Mouse (Mus musculus): ENCODE results near the gene Gabbr1.

The Gabbr1 gene

DNA sequence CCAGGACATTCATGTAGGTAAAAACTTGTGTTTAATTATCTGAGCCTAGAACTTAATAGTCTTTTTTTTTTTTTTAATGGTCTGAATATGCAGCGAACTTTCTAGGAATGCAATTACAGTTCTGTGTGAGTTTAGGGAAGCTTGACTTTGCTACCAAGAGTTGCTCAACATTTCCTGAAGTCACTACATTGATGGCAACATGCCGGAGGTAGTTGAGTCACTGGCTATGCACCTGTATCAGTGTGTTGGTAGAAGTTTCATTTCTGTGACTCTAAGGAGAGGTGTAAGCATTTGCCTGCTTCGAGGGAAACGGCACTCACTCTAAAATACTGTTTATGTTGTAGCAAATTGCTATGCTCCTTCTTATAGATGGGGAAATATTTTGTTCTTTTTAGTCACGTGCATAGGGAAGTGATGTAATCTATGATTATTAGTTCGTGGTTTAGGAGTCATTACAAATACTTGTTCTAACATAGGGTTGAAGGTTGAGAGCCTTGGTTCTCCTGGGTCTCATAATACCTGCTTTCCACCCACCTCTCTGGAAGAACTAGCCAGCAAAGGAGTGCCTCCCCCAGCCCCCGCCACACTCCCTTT lies 1.0 kb upstream of the Gabbr1 start:
- DNase-seq (ENCODE audit: low read depth) = no peak

DNA sequence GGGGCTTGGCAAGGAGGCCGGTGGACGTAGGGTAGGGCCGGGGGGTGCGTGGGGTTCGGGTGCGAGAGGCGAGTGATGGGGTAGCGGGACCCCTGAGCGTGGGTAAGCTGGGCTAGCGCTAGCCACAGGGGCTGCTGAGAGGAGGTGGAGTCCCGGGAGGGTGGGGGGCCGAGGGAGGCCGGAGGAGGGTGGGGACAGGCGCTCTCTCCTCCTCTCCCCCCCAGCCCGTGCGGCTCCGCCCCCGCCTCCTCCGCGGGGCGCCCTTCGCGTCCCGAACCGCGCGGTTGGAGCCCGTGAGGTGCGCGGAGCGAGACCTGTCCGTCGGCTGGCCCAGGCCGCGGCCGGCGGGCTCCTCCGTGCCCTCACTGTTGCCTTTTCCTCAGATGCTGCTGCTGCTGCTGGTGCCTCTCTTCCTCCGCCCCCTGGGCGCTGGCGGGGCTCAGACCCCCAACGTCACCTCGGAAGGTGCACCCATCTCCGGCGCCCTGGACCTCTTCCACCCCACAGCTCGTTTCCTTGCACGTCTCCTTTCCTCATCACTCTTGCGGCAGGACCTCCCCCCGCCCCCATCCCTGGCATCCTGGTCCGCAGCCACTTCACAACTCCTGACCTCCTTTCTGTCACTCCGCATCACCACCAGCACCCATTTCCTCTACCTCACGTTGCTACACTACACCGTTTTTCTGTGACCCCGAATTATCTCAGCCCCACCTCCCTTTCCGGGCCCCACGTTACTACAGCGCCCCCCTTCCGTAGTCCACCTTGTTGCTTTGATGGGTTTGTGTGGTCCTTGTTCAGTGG lies 746 bp downstream of the Gabbr1 start:
- DNase-seq (ENCODE audit: low read depth) = no peak

DNA sequence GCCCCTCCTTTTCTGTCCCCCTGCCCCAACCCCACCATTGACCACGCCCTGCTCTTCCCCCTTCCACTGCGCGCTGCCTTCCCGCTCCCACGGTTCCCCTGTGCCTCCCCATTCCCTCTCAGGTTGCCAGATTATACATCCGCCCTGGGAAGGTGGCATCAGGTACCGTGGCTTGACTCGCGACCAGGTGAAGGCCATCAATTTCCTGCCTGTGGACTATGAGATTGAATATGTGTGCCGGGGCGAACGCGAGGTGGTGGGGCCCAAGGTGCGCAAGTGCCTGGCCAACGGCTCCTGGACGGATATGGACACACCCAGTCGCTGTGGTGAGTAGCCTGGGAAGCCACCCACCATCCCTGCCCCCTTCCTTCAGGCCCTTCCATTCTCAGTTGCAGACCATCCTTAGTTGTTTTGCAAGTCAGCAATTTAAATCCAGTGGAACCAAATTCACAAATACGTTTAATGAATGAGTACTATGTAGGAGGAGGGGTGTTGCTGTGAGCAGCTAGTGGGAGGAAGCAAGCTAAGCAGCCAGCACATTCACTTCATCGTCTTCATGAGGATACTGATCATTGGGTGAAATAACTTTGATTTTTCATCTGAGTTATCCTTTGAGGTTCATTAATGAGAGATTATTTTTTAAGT lies 1.7 kb downstream of the Gabbr1 start:
- no peak for DNase-seq (ENCODE audit: low read depth)

DNA sequence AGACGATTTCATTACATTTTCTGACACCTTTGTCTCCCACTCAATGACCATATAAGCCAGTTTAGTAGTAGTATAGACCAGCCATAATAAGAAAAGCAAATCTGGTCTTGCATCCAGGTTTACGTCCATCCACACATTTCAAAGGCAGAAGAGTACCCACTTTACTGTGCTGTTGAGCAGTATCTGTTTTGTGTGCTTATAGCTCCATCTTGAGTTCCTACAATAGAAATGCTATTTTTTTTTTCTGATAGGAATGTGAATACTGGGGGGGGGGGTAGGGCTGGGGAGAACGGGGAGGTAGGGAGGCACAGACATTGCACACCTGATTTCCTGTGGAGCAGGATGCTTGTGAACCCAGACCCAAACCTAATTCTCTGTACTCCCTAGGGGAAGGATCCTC lies 2.2 kb downstream of the Gabbr1 start:
- DNase-seq (ENCODE audit: low read depth) = no peak

DNA sequence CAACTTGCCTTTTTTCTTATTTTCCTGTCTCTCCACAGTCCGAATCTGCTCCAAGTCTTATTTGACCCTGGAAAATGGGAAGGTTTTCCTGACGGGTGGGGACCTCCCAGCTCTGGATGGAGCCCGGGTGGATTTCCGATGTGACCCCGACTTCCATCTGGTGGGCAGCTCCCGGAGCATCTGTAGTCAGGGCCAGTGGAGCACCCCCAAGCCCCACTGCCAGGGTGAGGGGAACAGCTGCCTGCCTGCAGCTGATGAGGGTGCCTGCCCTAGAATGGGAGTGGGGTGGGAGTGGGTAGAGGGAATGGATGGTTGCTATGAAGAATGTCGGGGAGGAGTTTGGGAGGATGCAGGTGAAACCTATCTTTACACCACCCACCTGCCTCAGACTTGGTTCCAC lies 2.6 kb downstream of the Gabbr1 start:
- no peak for DNase-seq (ENCODE audit: low read depth)

DNA sequence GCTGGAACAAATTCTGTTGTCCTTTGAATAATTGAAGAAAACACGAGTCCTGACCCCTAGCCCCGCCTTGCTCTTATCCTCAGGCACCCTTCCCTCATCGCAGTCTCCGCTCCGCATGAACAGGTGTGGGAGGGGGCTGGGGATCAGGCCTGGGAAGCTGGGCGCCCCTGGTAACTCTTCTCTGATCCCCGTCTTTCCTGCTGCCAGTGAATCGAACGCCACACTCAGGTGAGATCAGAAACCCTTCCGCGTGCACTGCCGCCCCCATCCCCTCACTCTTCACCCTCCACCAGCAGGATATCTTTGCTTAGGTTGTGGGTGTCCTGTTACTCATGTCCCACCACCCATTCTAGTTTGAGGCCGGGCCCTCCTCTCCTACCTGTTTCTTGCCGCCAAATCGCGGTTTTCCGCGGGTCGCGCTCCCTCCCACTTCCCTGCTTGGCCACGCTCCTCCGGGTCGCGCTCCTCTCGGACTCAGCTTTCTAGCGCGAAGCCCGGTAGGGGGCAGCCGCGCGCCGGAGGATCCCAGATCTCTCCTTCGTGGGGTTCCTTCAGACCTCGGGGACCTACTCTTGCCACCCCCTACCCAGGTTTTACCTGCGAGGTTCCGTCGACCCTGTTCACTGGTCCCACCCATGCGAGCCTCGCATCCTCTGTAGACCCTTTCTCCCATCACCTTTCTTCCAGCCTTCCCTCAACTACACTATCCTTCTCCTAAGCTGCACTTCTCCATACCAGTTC lies 4.0 kb downstream of the Gabbr1 start:
- no peak for DNase-seq (ENCODE audit: low read depth)

DNA sequence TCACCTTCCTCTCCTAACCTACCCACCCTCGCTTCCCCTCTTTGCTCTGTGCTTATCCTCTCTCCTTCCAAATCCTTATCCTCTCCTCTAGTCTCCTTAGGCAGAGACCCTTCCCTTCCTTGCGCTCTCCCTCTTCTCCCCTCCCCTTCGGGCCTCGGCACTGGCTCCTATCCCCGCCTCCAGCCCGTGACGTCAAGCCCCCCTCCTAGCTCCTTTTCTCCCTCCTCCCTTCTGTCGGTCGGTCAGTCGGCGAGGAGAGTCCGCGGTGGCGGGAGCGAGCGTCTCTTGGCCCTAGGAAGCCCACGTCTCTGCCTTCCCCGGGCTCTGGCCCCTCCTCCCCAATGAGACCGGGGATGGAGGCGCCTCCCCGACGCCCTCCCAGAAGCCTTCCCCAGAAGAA lies 4.6 kb downstream of the Gabbr1 start:
- DNase-seq (ENCODE audit: low read depth) = no peak

DNA sequence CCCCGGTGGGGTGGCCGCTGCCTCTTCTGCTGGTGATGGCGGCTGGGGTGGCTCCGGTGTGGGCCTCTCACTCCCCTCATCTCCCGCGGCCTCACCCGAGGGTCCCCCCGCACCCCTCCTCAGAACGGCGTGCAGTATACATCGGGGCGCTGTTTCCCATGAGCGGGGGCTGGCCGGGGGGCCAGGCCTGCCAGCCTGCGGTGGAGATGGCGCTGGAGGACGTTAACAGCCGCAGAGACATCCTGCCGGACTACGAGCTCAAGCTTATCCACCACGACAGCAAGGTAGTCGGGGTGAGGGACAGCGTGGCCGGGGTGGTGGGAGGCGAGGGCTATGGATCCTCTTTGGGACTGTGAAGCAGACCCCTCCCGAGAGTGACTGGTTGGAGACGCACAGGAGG lies 5.1 kb downstream of the Gabbr1 start:
- DNase-seq (ENCODE audit: low read depth) = no peak

DNA sequence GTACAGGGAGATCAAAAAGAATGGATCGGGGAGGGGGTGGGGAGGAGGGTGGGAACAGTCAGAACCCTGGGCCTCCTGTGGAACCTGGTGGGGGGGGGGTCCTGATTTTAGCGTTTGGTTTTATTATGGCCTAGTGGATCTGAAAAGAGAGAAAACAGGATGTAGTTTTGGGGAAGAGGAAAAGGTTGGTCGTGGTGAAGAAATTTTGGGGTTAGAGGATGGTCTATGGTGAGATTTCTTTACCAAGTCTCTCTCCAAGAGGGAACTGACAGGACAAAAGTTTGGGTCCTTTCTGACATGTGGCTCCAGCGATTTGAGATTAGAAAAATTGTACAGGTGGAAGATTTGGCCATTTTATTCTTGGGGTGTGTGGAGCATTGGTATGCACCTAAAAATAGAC lies 6.0 kb downstream of the Gabbr1 start:
- DNase-seq (ENCODE audit: low read depth) = no peak

DNA sequence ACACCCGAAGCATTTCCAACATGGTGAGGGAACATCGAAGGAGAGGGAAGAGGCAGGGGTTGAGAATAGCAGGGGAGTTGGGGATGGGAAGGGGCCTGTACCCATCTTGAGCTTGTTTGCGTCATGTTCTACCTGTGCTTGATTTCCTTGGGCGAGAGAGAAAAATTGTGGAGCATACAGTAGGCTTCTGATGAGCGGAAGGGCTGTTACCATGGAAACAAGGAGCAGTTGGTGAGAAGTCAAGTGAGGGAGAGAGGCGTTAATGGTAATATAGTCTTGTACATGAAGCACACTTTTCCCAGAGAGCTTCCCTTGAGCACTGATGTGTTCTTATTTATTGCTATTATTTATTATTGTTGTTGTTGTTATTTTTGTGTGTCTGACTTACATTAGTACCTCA lies 11.2 kb downstream of the Gabbr1 start:
- DNase-seq (ENCODE audit: low read depth) = no peak

DNA sequence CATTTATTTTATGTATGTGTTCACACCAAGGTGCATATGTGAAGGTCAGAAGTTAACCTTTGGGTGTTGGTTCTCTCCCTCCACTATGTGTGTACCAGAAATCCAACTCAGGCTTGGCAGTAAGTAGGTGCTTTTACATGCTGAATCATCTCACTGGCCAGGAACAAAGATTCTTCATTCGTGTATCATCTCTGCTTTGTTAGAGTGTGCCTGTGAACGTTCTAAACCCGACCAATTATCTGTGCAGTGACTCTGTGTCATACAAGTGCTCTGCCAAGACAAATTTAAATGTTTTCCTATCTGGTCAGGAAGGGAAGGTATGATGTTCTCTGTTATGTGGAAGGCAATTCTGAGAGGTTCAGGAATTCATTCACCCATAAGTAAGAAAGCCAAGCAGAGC lies 15.7 kb downstream of the Gabbr1 start:
- DNase-seq (ENCODE audit: low read depth) = no peak

DNA sequence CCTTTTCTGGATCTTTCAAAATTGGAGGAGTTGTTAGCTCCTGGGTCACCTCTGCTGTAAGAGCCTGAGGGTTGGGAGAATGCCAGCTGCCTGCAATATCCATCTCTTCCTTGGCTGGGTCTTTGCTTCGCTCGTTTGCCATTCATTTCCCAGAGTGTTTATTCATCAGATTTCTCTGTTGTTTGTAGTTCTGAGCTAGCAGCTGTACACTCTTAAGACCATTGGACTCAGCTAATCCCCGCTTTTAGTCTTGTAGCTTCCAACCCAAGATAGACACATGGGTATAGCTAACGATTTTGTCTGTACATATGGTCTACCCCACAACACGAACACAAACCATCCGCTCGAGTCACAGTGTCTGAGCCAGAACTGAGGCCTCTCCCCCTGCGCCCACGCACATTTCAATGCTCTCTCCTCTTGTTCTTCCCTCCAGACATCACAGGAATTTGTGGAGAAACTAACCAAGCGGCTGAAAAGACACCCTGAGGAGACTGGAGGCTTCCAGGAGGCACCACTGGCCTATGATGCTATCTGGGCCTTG lies 16.4 kb downstream of the Gabbr1 start:
- no peak for DNase-seq (ENCODE audit: low read depth)

DNA sequence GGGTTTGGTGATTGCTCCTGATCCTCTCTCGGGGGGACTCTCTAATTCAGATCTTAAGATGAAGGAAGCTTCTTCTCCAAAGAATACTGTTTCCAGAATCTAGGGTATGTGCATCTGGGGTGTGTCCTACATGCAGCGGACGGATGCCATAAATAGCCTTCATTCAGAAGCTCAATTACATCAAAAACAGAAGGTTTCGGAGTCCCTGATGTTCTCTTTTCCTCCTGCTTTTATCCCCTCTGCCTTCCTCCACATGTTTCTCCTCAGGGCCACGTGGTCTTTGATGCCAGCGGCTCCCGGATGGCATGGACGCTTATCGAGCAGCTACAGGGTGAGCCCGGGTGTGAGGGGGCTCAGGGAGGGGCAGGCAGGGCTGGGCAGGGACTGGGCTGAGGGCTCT lies 17.3 kb downstream of the Gabbr1 start:
- no peak for DNase-seq (ENCODE audit: low read depth)

DNA sequence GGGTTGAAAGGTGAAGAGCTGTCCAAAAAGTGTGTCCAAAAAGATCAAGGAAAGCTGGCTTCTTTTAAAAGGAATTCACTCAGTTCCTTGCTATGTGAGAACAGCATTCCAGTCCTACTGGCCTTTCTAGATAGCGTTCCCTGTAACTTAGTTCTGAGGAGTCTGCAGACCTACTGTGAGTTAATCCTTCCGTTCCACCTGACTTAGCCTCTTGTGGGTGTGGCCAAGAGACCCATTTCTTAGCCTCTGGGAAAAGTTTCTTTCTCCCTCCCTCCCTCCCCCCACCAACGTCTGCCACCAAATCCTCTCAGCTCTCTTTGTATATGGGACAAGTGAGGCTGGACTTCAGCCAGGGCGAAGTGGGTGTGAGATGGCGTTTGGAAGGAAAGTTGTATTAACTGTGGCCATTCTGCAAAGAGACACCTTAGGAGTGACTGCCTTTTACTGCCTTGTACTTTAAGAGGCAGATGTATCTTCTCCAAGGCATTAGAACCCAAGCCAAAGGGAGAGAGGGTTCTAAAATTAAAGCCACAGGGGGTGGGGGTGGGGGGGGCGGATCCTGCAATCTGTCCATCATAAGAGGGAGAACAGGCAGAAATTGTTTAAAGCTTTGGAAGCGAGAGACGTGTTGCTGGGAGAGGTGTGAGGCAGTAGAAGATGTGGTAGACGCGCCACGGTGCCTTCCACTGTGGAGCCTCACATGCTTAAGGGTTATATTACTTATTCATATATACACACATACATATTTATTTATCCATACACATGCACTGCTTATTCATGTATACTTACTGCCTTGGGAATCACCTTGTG lies 18.1 kb downstream of the Gabbr1 start:
- DNase-seq (ENCODE audit: low read depth) = no peak

DNA sequence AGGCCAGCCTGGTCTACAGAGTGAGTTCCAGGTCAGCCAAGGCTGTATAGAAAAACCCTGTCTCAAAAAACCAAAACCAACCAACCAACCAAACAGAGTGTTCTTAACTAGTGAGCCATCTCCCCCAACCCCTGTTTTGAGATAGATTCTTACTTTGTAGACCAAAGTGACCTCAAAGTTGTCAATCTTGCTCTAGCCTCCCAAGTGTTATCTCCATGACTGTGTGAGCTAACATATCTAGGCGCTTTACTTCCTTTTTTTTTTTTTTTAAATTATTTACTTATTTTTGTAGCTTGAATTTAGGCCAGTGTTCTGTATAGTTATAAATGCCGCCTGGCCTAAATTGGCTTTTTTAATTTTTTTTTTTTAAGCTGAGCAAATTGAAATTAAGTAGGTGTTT lies 20.2 kb downstream of the Gabbr1 start:
- DNase-seq (ENCODE audit: low read depth) = no peak

DNA sequence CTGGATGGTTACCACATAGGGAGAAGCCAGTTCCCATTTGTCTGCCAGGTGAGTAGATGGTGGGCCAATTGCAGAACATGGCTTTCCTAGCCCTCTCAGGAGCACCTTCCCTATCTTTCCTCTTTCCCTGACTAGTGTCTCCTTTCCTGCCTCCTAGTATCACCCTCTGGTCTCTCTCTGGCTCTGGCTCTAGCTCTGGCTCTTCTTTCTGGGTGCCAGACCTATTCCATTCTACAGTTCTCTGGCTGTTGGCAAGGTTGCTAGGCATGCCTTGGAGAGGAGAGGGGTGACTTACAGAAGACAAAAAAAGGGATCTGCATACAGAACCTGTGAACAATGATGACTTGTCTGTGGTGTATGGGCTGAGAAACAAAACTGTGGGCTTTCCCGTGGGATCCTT lies 22.1 kb downstream of the Gabbr1 start:
- DNase-seq (ENCODE audit: low read depth) = no peak

DNA sequence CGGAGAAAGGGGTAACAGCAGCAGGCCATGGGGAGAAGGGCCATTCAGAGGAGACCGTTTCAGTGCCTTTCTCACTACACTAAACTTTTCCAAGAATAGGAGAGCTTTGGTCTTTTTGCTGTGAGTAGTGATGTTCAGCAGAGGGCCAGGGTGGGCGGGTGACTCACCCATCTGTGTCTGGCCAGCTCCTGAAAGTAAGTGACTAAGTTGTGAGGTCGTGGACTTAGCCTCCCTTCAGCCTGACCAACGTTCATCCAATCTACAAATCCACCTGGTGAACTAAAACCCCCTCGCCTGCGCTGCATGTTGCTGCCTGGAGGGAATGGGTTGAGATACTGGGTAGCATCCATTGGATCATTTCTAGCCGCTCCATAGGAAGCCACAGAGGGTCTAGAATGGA lies 24.4 kb downstream of the Gabbr1 start:
- no peak for DNase-seq (ENCODE audit: low read depth)

DNA sequence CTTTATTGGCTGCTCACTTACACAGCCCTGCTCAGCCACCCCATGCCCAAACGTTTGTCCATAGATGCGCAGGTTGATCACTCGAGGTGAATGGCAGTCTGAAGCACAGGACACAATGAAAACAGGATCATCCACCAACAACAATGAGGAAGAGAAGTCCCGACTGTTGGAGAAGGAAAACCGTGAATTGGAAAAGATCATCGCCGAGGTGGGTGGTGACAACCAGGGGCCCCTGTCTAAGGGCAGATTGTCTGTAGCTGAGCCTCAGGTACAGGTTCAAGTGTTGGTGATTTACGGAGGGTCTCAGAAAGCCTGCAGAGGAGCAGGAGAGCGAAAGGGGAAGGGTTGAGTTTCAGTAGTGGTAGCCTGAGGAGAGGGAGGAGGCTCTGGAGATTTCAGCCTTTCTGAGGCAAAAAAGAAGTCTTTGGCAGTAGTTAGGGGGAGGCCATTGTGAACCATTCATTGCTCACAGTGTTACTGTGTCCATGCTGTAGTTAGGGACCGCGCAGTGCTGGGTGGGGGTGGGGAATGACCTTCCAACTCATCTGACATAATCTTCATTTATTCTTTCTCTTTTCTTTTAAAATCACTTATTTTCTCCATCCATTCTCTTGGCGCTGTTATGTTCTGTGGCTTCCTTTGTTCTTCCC lies 26.4 kb downstream of the Gabbr1 start:
- DNase-seq (ENCODE audit: low read depth) = no peak

DNA sequence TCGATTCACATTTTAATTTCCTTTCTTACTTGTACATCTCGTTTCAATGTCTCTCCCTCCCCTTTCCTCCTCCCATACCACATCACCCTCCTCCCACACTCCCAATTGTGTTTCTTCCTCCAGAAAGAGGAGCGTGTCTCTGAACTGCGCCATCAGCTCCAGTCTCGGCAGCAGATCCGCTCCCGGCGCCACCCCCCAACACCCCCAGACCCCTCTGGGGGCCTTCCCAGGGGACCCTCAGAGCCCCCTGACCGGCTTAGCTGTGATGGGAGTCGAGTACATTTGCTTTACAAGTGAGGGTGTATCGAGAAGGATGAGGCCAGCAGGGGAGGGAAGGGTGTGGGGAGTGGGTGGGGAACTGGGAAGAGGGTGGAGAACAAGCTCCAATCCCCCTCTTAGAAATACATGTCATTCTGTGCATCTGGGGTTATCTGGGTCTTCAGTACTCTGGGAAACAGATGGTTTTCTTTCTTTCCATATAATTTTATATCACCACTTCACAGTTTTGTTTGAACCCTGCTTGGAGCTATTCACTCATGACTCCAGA lies 27.0 kb downstream of the Gabbr1 start:
- DNase-seq (ENCODE audit: low read depth) = no peak

DNA sequence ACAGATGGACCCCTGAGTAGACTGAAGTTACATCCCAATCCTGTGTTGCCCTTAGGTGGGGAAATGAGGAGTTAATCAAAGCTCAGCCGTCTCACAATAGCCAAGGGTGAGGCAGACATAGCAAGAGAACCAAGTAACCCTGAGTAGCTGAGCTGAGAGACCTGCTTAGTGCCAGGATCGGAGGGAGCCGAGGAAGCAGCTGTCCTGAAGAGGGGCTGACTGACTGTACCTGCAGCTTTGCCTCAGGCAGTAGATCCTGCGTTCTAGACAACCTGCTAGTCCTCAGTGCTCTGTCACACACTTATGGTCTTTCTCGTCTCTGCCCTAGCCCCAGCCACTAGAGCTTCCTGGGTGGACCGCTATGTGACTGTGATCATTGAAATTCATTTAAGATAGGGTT lies 29.4 kb downstream of the Gabbr1 start:
- no peak for DNase-seq (ENCODE audit: low read depth)

DNA sequence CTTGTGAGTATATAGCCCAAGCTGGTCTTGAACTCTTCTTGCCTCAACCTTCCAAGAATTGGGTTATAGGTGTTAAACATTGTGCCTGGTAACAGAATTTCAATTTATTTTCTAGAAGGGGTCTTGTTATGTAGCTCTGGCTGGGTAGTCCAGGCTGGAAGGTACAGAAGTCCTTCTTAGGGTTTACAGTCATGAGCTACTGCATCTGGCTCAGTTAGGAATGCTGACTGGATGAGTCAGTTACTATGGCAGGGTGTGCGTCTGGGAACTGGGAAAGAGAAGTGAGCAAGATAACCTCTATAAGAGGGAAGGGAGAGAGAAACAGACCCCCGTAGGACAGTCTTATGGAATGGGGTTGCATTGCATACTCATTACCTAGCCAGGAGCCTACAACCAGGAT lies 30.0 kb downstream of the Gabbr1 start:
- DNase-seq (ENCODE audit: low read depth) = no peak
